Mouse (Mus musculus) heart, embryonic 16.5 days (tissue): Measurements from ENCODE around the gene Dolk. TPM values are rescaled to one million over a fixed set of nuclear protein-coding genes. Genes with fewer than 3 reads are reported as not detected.
A peak's percentile ranks its signal among the peaks of the same experiment; 100 is the strongest.

Experiments
- ATAC-seq: fragments of 200-750 bp; cut with Nextera tagmentation; replicated peaks from 2 replicates; pipeline ENCODE4 v1.8.0; 2017; ENCODE audit warnings: moderate number of reproducible peaks; ENCODE audit not compliant: insufficient read depth, low FRiP score; ENCODE audit errors: extremely low read depth
- H3K27ac ChIP-seq: fragments of 300-500 bp; sonication (generic); 2 replicates; pipeline ENCODE4 v1.5.1; 2014; ENCODE audit warnings: mild to moderate bottlenecking, low read length, control low read depth, moderate library complexity
- H3K27me3 ChIP-seq: fragments of 300-500 bp; sonication (generic); 2 replicates; pipeline ENCODE4 v1.6.1; 2014; ENCODE audit warnings: low read length, mixed read lengths; ENCODE audit not compliant: control insufficient read depth, insufficient read depth
- H3K36me3 ChIP-seq: fragments of 300-500 bp; sonication (generic); 2 replicates; pipeline ENCODE4 v1.6.1; 2014; ENCODE audit not compliant: control insufficient read depth, insufficient read depth
- H3K4me1 ChIP-seq: fragments of 300-500 bp; sonication (generic); 2 replicates; pipeline ENCODE4 v1.6.1; 2014; ENCODE audit warnings: low read length, mixed read lengths; ENCODE audit not compliant: control insufficient read depth, insufficient read depth
- H3K4me2 ChIP-seq: fragments of 300-500 bp; sonication (generic); 2 replicates; pipeline ENCODE4 v1.6.1; 2014; ENCODE audit warnings: low read depth, mild to moderate bottlenecking, control low read depth, low read length
- H3K4me3 ChIP-seq: fragments of 300-500 bp; sonication (generic); 2 replicates; pipeline ENCODE4 v1.5.1; 2014; ENCODE audit warnings: mild to moderate bottlenecking, control low read depth, low read length
- H3K9ac ChIP-seq: fragments of 300-500 bp; sonication (generic); 2 replicates; pipeline ENCODE4 v1.6.1; 2014; ENCODE audit warnings: low read length, control low read depth
- H3K9me3 ChIP-seq: fragments of 300-500 bp; sonication (generic); replicated peaks from 2 replicates; pipeline ENCODE4 v1.6.1; 2016; ENCODE audit warnings: low read length; ENCODE audit not compliant: control insufficient read depth
- WGBS: fragments of 180-500 bp; shearing (Covaris S2); extraction: QIAGEN DNeasy Blood & Tissue Kit; methylation state at CpG from one replicate; pipeline ENCODE4 v1.1.7; 2014; 5-methylcytosine and 5-hydroxymethylcytosine counted together
- polyA plus RNA-seq: library from polyadenylated mRNA; unstranded; fragments of >200 nt; fragmentation: Nextera tagmentation; extraction: Ambion mirVana; gene quantifications from 2 replicates; pipeline ENCODE4 v1.2.1, GENCODE M21; 2015

Dolk gene
- polyA plus RNA-seq, 1 experiment from 2014 or later = 33.0 TPM

- Histone ChIP-seq H3K4me3 (peak within 1 kb of the TSS; percentile 95), H3K27me3 (no peaks in the 10 kb centered on the region), H3K27ac (peak within 1 kb of the TSS; percentile 95), H3K36me3 (peaks cover 8% of the 10 kb centered on the region), H3K4me2 (peak within 1 kb of the TSS; percentile 83), H3K9ac (peak within 1 kb of the TSS; percentile 96), H3K9me3 (no peaks in the 10 kb centered on the region), H3K4me1 (peaks cover 44% of the 10 kb centered on the region)
- under 1% methylated on average over 57 of the region's 67 CpGs for WGBS
- ATAC-seq = peak; percentile 91
These were observed 48.8 kb downstream of the Dolk start, which contains the start of gene Lrrc8a for GRCm38 (mm10) chr2:30237199-30237880. Lrrc8a (plus strand) TSS chr2:30237715.

GRCm38 (mm10) chr2:30236426-30237198 lies 49.5 kb downstream of the Dolk start:
- H3K9me3 ChIP-seq = no peaks in the 10 kb centered on the region
- H3K4me1 ChIP-seq = peaks cover 38% of the 10 kb centered on the region
- peak overlapping the region; percentile 95 for H3K4me3 ChIP-seq
- whole genome bisulfite sequencing = 3% methylated on average over 18 of the region's 18 CpGs
- H3K27ac ChIP-seq = peak overlapping the region; percentile 91
- H3K27me3 ChIP-seq = no peaks in the 10 kb centered on the region
- H3K36me3 ChIP-seq = peaks cover 4% of the 10 kb centered on the region
- peak overlapping the region; percentile 83 for H3K4me2 ChIP-seq
- ATAC-seq = no peak
- H3K9ac ChIP-seq = peak overlapping the region; percentile 90

- no peak for ATAC-seq
- no peaks in the 10 kb centered on the region for H3K36me3 ChIP-seq
- no peak overlapping the region for H3K27ac ChIP-seq
- H3K4me2 ChIP-seq = no peak overlapping the region
- WGBS = 70% methylated on average over 5 of the region's 5 CpGs
- H3K9me3 ChIP-seq = 0 out of 2 replicates have a peak, but pooled peaks cover under 1% of the 10 kb centered on the region
- H3K4me3 ChIP-seq = no peak overlapping the region
- H3K27me3 ChIP-seq = no peaks in the 10 kb centered on the region
- no peak overlapping the region for H3K9ac ChIP-seq
- H3K4me1 ChIP-seq = peaks cover 28% of the 10 kb centered on the region
These were observed 50.5 kb downstream of the Dolk start for GRCm38 (mm10) chr2:30235593-30235992.

Other genes starting within 250 kb of the Dolk start
- 24.1 and 25.6 TPM in 2 replicates for gene Wdr34, start 237.5 kb downstream of the Dolk start, polyA plus RNA-seq
- 198 and 217 TPM in 2 replicates for gene Set, start 229.0 kb downstream of the Dolk start, polyA plus RNA-seq
- gene Pkn3, start 208.7 kb downstream of the Dolk start, polyA plus RNA-seq = 9.4 and 11.7 TPM in 2 replicates
- 29.4 and 30.8 TPM in 2 replicates for gene Zdhhc12, start 192.7 kb downstream of the Dolk start, polyA plus RNA-seq
- gene Zer1, start 161.7 kb downstream of the Dolk start, polyA plus RNA-seq = 5.7 TPM in 2 replicates
- gene Tbc1d13, start 152.6 kb downstream of the Dolk start, polyA plus RNA-seq = 5.4 and 7.1 TPM in 2 replicates
- gene Endog, start 114.8 kb downstream of the Dolk start, polyA plus RNA-seq = 37.4 and 40.0 TPM in 2 replicates
- 31.5 and 34.3 TPM in 2 replicates for gene Spout1, start 107.9 kb downstream of the Dolk start, polyA plus RNA-seq
- gene Kyat1, start 80.5 kb downstream of the Dolk start, polyA plus RNA-seq = 26.9 and 28.1 TPM in 2 replicates
- 39.4 and 42.6 TPM in 2 replicates for gene Lrrc8a, start 48.6 kb downstream of the Dolk start, polyA plus RNA-seq
- 0.22 and 0.40 TPM in 2 replicates for gene Gm28035, start 45.8 kb downstream of the Dolk start, polyA plus RNA-seq
- 9.4 and 13.1 TPM in 2 replicates for gene Phyhd1, start 20.1 kb downstream of the Dolk start, polyA plus RNA-seq
- not detected in 2 replicates for gene Gm28038, start 5.3 kb downstream of the Dolk start, polyA plus RNA-seq
- gene Nup188, start 63 bp upstream of the Dolk start, polyA plus RNA-seq = 21.2 and 23.6 TPM in 2 replicates
- 135 and 136 TPM in 2 replicates for gene Sh3glb2, start 73.0 kb upstream of the Dolk start, polyA plus RNA-seq
- gene Miga2, start 77.9 kb upstream of the Dolk start, polyA plus RNA-seq = 38.7 and 43.5 TPM in 2 replicates
- 26.0 and 29.3 TPM in 2 replicates for gene Dolpp1, start 105.9 kb upstream of the Dolk start, polyA plus RNA-seq
- 164 and 169 TPM in 2 replicates for gene Crat, start 129.5 kb upstream of the Dolk start, polyA plus RNA-seq
- gene Ptpa, start 129.7 kb upstream of the Dolk start, polyA plus RNA-seq = 125 and 126 TPM in 2 replicates
- gene Ier5l, start 187.9 kb upstream of the Dolk start, polyA plus RNA-seq = 0.72 and 0.85 TPM in 2 replicates